Mouse (Mus musculus): ENCODE measurements around the gene Dmrta2. TPM values are rescaled to one million over a fixed set of nuclear protein-coding genes. Genes with fewer than 3 reads are reported as not detected.

Gene Dmrta2
- not detected in 2 replicates for total RNA-seq (2015; ENCODE audit: low replicate concordance)
- total RNA-seq (2017; ENCODE audit: low replicate concordance): 0.51 TPM in 1 of 2 replicates, not detected in the other

- ATAC-seq (replicated peaks; ENCODE audit: low FRiP score, poor library complexity, severe bottlenecking): no peak
Observed at GRCm38 (mm10) chr4:109977148-109978067, at the start of gene Dmrta2. Dmrta2 (plus strand) TSS chr4:109978053.

- ATAC-seq (replicated peaks; ENCODE audit: low FRiP score, poor library complexity, severe bottlenecking): no peak
Observed at GRCm38 (mm10) chr4:109929058-109929457, 48.8 kb upstream of the Dmrta2 start.

GRCm38 (mm10) chr4:109930445-109930844 lies 47.4 kb upstream of the Dmrta2 start:
- ATAC-seq (replicated peaks; ENCODE audit: low FRiP score, poor library complexity, severe bottlenecking): no peak

- no peak for ATAC-seq (replicated peaks; ENCODE audit: low FRiP score, poor library complexity, severe bottlenecking)
Observed at GRCm38 (mm10) chr4:109930935-109931334, 46.9 kb upstream of the Dmrta2 start.

- ATAC-seq (replicated peaks; ENCODE audit: low FRiP score, poor library complexity, severe bottlenecking): no peak
Observed at GRCm38 (mm10) chr4:109936557-109936956, 41.3 kb upstream of the Dmrta2 start.

- ATAC-seq (replicated peaks; ENCODE audit: low FRiP score, poor library complexity, severe bottlenecking): no peak
Observed at GRCm38 (mm10) chr4:109939291-109939690, 38.6 kb upstream of the Dmrta2 start.

GRCm38 (mm10) chr4:109945554-109945953 lies 32.3 kb upstream of the Dmrta2 start:
- no peak for ATAC-seq (replicated peaks; ENCODE audit: low FRiP score, poor library complexity, severe bottlenecking)

GRCm38 (mm10) chr4:109949307-109949706 lies 28.5 kb upstream of the Dmrta2 start:
- no peak for ATAC-seq (replicated peaks; ENCODE audit: low FRiP score, poor library complexity, severe bottlenecking)

GRCm38 (mm10) chr4:109953509-109953908 lies 24.3 kb upstream of the Dmrta2 start:
- no peak for ATAC-seq (replicated peaks; ENCODE audit: low FRiP score, poor library complexity, severe bottlenecking)

- ATAC-seq (replicated peaks; ENCODE audit: low FRiP score, poor library complexity, severe bottlenecking): no peak
Observed at GRCm38 (mm10) chr4:109960201-109960935, 17.5 kb upstream of the Dmrta2 start.

GRCm38 (mm10) chr4:109963570-109964279 lies 14.1 kb upstream of the Dmrta2 start:
- no peak for ATAC-seq (replicated peaks; ENCODE audit: low FRiP score, poor library complexity, severe bottlenecking)

- ATAC-seq (replicated peaks; ENCODE audit: low FRiP score, poor library complexity, severe bottlenecking): no peak
Observed at GRCm38 (mm10) chr4:109969561-109969960, 8.3 kb upstream of the Dmrta2 start.

- ATAC-seq (replicated peaks; ENCODE audit: low FRiP score, poor library complexity, severe bottlenecking): no peak
Observed at GRCm38 (mm10) chr4:109973991-109974654, 3.7 kb upstream of the Dmrta2 start.

GRCm38 (mm10) chr4:109974655-109975380 lies 3.0 kb upstream of the Dmrta2 start:
- no peak for ATAC-seq (replicated peaks; ENCODE audit: low FRiP score, poor library complexity, severe bottlenecking)

GRCm38 (mm10) chr4:109975381-109976240 lies 2.2 kb upstream of the Dmrta2 start:
- ATAC-seq (replicated peaks; ENCODE audit: low FRiP score, poor library complexity, severe bottlenecking): no peak

- ATAC-seq (replicated peaks; ENCODE audit: low FRiP score, poor library complexity, severe bottlenecking): no peak
Observed at GRCm38 (mm10) chr4:109976273-109977147, 1.3 kb upstream of the Dmrta2 start.
